19 mouse cellular contexts compared by ENCODE assay signal in the genomic region with DNA sequence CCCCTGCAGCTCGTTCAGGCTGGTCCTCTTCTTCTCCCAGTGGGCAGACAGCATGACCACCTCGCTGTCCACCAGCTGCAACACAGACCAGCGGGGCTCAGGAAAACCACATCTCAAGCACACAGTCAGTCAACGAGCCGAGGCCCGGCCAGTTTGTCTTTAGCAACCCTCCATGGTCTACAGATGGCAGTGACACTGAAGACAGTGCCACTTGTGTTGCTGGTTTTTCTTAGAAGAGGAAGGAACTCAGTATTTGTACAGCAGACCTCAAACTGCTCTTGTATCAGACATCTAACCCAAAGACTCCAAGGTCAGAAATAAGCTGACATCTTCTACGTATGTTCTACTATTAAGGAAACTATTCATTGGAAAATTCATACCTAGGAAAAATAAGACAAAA. TPM values are rescaled to one million over a fixed set of nuclear protein-coding genes. Genes with fewer than 3 reads are reported as not detected.
A peak's percentile ranks its signal among the peaks of the same experiment; 100 is the strongest.
DNase-seq lines count a peak whose midpoint lies in the region; ATAC-seq and TF ChIP-seq lines count a peak whose summit lies in the region.
"Had no signal": no experiment of that assay in that cellular context is flagged by ENCODE, and none has a peak within 500 bp of the region (broad histone marks: within the 10 kb centered on the region; RNA-seq: fewer than 3 reads in every experiment).

No protein-coding gene starts in this region.

- no peak overlapping the region for H3K9ac ChIP-seq in heart, embryonic 16.5 days (ENCODE audit: low read length)
- H3K9ac ChIP-seq in liver, postnatal 0 days (replicated peaks) = no peak overlapping the region
- H3K9ac ChIP-seq: forebrain, embryonic 13.5 days; forebrain, postnatal 0 days; hindbrain, embryonic 15.5 days had no signal

- no peak overlapping the region for H3K4me2 ChIP-seq in heart, embryonic 16.5 days (ENCODE audit: low read depth, low read length)
- 0 out of 2 replicates have a peak overlapping the region, but pooled peaks have one; percentile 40 for H3K4me2 ChIP-seq in liver, postnatal 0 days (ENCODE audit: low read depth, low read length)
- H3K4me2 ChIP-seq: forebrain, embryonic 13.5 days; hindbrain, embryonic 15.5 days had no signal

- intact Hi-C loops in heart, postnatal 14 days (cut with DNase I) = no loop called here

- no peak for TF ChIP-seq EP300 in liver, postnatal 0 days (IDR thresholded peaks at IDR 0.05; ENCODE audit: low read depth)

- 80% methylated on average over 7 of the region's 7 CpGs for WGBS in heart, embryonic 16.5 days
- whole genome bisulfite sequencing in liver, postnatal 0 days (ENCODE audit: insufficient replicate concordance) = 41% methylated on average over 7 of the region's 7 CpGs

- no peak for ATAC-seq in heart, embryonic 16.5 days (replicated peaks; ENCODE audit: extremely low read depth, insufficient read depth, low FRiP score)
- peak; percentile 75 for ATAC-seq in granulocyte monocyte progenitor cell, adult 5-6 weeks (replicated peaks; ENCODE audit: poor library complexity, severe bottlenecking)
- ATAC-seq in liver, postnatal 0 days = no peak
- ATAC-seq in monocyte, adult 5-6 weeks (replicated peaks; ENCODE audit: insufficient number of reproducible peaks, low FRiP score, low TSS enrichment, poor library complexity, severe bottlenecking) = 0 out of 2 replicates have a peak, but pooled peaks have one; percentile 14
- ATAC-seq: forebrain, embryonic 13.5 days; forebrain, postnatal 0 days; Patski had no signal

- peaks cover 5% of the 10 kb centered on the region for H3K4me1 ChIP-seq in heart, embryonic 16.5 days (ENCODE audit: control insufficient read depth, insufficient read depth, low read length)
- peaks cover 7% of the 10 kb centered on the region; the same call in 1 of the 2 replicates for H3K4me1 ChIP-seq in liver, postnatal 0 days (ENCODE audit: insufficient read depth)
- H3K4me1 ChIP-seq: forebrain, embryonic 13.5 days; hindbrain, embryonic 15.5 days had no signal

- no peaks in the 10 kb centered on the region for H3K27me3 ChIP-seq in heart, embryonic 16.5 days (ENCODE audit: control insufficient read depth, insufficient read depth, low read length)
- H3K27me3 ChIP-seq in liver, postnatal 0 days (ENCODE audit: insufficient read depth, low read length) = no peaks in the 10 kb centered on the region
- H3K27me3 ChIP-seq: CH12.LX; forebrain, embryonic 13.5 days; hindbrain, embryonic 15.5 days; Patski had no signal

- no peak for DNase-seq in heart, postnatal 14 days
- no peak for DNase-seq in liver, postnatal 0 days
- no peak for DNase-seq in left cerebral cortex, adult 11 months (ENCODE audit: low spot score)
- DNase-seq in testis, postnatal 10 days (ENCODE audit: low spot score) = no peak
- DNase-seq in right cerebral cortex, adult 18-20 months = no peak
- DNase-seq: adrenal gland, postnatal 14 days; cerebellum, adult 18-20 months; cerebellum, adult 9-11 months; cerebellum, postnatal 36 days; forebrain, postnatal 0 days; gastrocnemius, postnatal 14 days had no signal

- no peak for TF ChIP-seq CTCF in liver, postnatal 0 days (IDR thresholded peaks at IDR 0.05; ENCODE audit: low read depth)

- H3K9me3 ChIP-seq in heart, embryonic 16.5 days (replicated peaks; ENCODE audit: control insufficient read depth, low read length) = no peaks in the 10 kb centered on the region
- H3K9me3 ChIP-seq in liver, postnatal 0 days (ENCODE audit: low read length) = no peaks in the 10 kb centered on the region
- H3K9me3 ChIP-seq: embryonic facial prominence, embryonic 10.5 days; forebrain, embryonic 13.5 days; hindbrain, embryonic 15.5 days had no signal

- peaks cover 9% of the 10 kb centered on the region for H3K36me3 ChIP-seq in heart, embryonic 16.5 days (ENCODE audit: control insufficient read depth, insufficient read depth)
- H3K36me3 ChIP-seq in liver, postnatal 0 days (replicated peaks; ENCODE audit: insufficient read depth, low read length) = peaks cover 12% of the 10 kb centered on the region
- H3K36me3 ChIP-seq: hindbrain, embryonic 15.5 days had no signal

- H3K27ac ChIP-seq in heart, embryonic 16.5 days (ENCODE audit: low read length) = 0 out of 2 replicates have a peak overlapping the region, but pooled peaks have one; percentile 7
- peak overlapping the region; percentile 29; the same call in 1 of the 2 replicates for H3K27ac ChIP-seq in liver, postnatal 0 days (ENCODE audit: low read depth)
- H3K27ac ChIP-seq: embryonic facial prominence, embryonic 10.5 days; forebrain, embryonic 13.5 days; hindbrain, embryonic 15.5 days had no signal

- H3K4me3 ChIP-seq in heart, embryonic 16.5 days (ENCODE audit: low read length) = no peak overlapping the region
- H3K4me3 ChIP-seq in liver, postnatal 0 days (ENCODE audit: low read depth, low read length) = no peak overlapping the region
- H3K4me3 ChIP-seq: embryonic facial prominence, embryonic 10.5 days; forebrain, embryonic 13.5 days; hindbrain, embryonic 15.5 days had no signal

RNA-seq across cellular contexts. Expression of a gene that starts 19.1 kb away (rescaled TPM):
- polyA plus RNA-seq in heart, embryonic 16.5 days (2015; fragmentation: Nextera tagmentation; extraction: Ambion mirVana) = 100 and 110 TPM in 2 replicates
- 10 to 100 TPM; 60.5 to 70.5 TPM for total RNA-seq in heart, postnatal 14 days (2021)
- 96.7 and 119 TPM in 2 replicates for total RNA-seq in granulocyte monocyte progenitor cell, adult 5-6 weeks (2014; fragmentation: Nextera tagmentation)
- 78.5 and 90.6 TPM in 2 replicates for total RNA-seq in granulocyte monocyte progenitor cell, adult 5-6 weeks (2017)
- 34.2 and 40.5 TPM in 2 replicates for polyA plus RNA-seq in liver, postnatal 0 days (2015; fragmentation: Nextera tagmentation; extraction: Ambion mirVana)
- 28.6 to 38.3 TPM (median 35.3 TPM) in 3 replicates for total RNA-seq in monocyte, adult 5-6 weeks (2017)

Comparison
In these comparisons a context has a peak if more than half of its experiments do, and no peak if none do; other contexts are left out.
1. ATAC-seq: peak in granulocyte monocyte progenitor cell, adult 5-6 weeks (single experiment) and monocyte, adult 5-6 weeks (single experiment); none in heart, embryonic 16.5 days (single experiment) and liver, postnatal 0 days (single experiment).